Mouse (Mus musculus) G1E (cell line): ENCODE data around the gene Il17f. TPM values are rescaled to one million over a fixed set of nuclear protein-coding genes. Genes with fewer than 3 reads are reported as not detected.
"Not testable (repeated sequence)": the region's sequence is repeated elsewhere in the genome, so short reads cannot be mapped to it uniquely, and the experiment has no call there.

Source experiments
- ATAC-seq: 2 replicates; pipeline ENCODE4 v1.8.0; 2016; ENCODE audit warnings: mild to moderate bottlenecking; ENCODE audit not compliant: insufficient number of reproducible peaks, poor library complexity, low FRiP score, severe bottlenecking; ENCODE audit errors: extremely low read depth
- DNase-seq: peaks from one replicate; pipeline ENCODE4 v3.0.0; 2012; ENCODE audit warnings: low spot score
- H3K27me3 ChIP-seq: 2 replicates; pipeline ENCODE4 v1.6.1; 2012; ENCODE audit warnings: mild to moderate bottlenecking, low read length, inconsistent platforms; ENCODE audit not compliant: insufficient read depth
- H3K36me3 ChIP-seq: replicated peaks from 2 replicates; pipeline ENCODE3; 2012; ENCODE audit warnings: mild to moderate bottlenecking, inconsistent platforms
- H3K4me1 ChIP-seq: 2 replicates; pipeline ENCODE4 v1.6.1; 2012; ENCODE audit warnings: low read depth, low read length, inconsistent platforms, mixed read lengths; ENCODE audit not compliant: insufficient read depth
- H3K4me3 ChIP-seq: 2 replicates; pipeline ENCODE4 v1.5.1; 2012; ENCODE audit warnings: low read depth, mild to moderate bottlenecking, inconsistent platforms, low read length, moderate library complexity, mixed read lengths
- H3K9me3 ChIP-seq: replicated peaks from 2 replicates; pipeline ENCODE4 v1.6.1; 2012; ENCODE audit warnings: inconsistent platforms
- CTCF ChIP-seq: IDR thresholded peaks from 2 replicates; pipeline ENCODE4 v1.5.1; 2012; ENCODE audit warnings: low read depth, low read length, inconsistent platforms, mixed read lengths
- GATA1 ChIP-seq: IDR thresholded peaks from 2 replicates; pipeline ENCODE4 v1.6.1; 2012; ENCODE audit warnings: borderline replicate concordance, low read length, inconsistent platforms, mixed read lengths
- GATA2 ChIP-seq: IDR thresholded peaks from 2 replicates; pipeline ENCODE4 v1.6.1; 2012; ENCODE audit warnings: low read depth, low read length, inconsistent platforms, borderline replicate concordance
- POLR2AphosphoS5 ChIP-seq: IDR thresholded peaks from 2 replicates; pipeline ENCODE4 v1.6.1; 2012; ENCODE audit warnings: low read depth, low read length, inconsistent platforms; ENCODE audit not compliant: insufficient replicate concordance
- TAL1 ChIP-seq: conservative IDR thresholded peaks from 2 replicates; pipeline ENCODE4 v1.6.1; 2012; ENCODE audit warnings: low read depth, low read length, inconsistent platforms, mixed read lengths
- polyA plus RNA-seq: library from polyadenylated mRNA; stranded (reverse); fragments of >175 nt; gene quantifications from 2 replicates; pipeline ENCODE4 v1.2.3, GENCODE M21; 2012
- total RNA-seq, 2 experiments: library from RNA; stranded (forward) in 1 of 2; stranded (reverse) in 1 of 2; fragments of 200-1000 nt in 1 of 2; fragments of >200 nt in 1 of 2; fragmentation: Nextera tagmentation in 1 of 2; gene quantifications; 2 replicates each; pipeline ENCODE4 v1.2.3; 2014 to 2017

The Il17f gene
- total and polyA plus RNA-seq, 3 experiments, result 0.55 TPM; not detected in 2

DNA sequence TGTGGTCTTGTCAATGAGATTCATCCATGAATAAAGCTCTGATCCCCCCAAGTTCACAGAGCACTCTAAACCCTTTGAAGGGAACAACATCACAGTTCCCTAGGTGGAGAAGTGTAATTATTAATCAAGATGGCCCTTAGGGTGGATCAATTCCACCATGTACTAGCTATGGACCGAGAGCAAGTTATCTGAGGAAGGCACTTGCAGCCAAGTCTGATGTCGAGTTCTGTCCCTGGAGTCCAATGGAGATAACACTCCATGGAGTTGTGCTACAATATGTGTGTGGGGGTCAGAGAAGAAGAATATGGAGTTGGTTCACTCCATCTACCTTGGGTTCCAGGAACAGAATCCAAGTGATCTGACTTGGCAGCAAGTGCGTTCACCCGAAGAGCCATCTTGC, 4.3 kb upstream of the Il17f start:
- Histone ChIP-seq H3K27me3 (peaks cover 12% of the 10 kb centered on the region), H3K4me3 (no peak overlapping the region), H3K4me1 (no peaks in the 10 kb centered on the region), H3K9me3 (no peaks in the 10 kb centered on the region), H3K36me3 (peaks cover 25% of the 10 kb centered on the region)
- DNase-seq, result no peak
- TF ChIP-seq GATA1 (no peak), CTCF (no peak), GATA2 (no peak), POLR2AphosphoS5 (no peak), TAL1 (no peak)
- no peak for ATAC-seq

GRCm38 (mm10) chr1:20791414-20791813, 997 bp upstream of the Il17f start:
- ATAC-seq (no peak), DNase-seq (no peak)
- Histone ChIP-seq H3K4me1 (0 out of 2 replicates have a peak, but pooled peaks cover 3% of the 10 kb centered on the region), H3K27me3 (peaks cover 29% of the 10 kb centered on the region), H3K9me3 (no peaks in the 10 kb centered on the region), H3K4me3 (no peak overlapping the region), H3K36me3 (no peaks in the 10 kb centered on the region)
- TF ChIP-seq TAL1 (no peak), POLR2AphosphoS5 (no peak), CTCF (no peak), GATA2 (no peak), GATA1 (no peak)

GRCm38 (mm10) chr1:20788419-20788818, 2.0 kb downstream of the Il17f start:
- Histone ChIP-seq H3K36me3 (no peaks in the 10 kb centered on the region), H3K4me3 (no peak overlapping the region), H3K9me3 (no peaks in the 10 kb centered on the region), H3K4me1 (0 out of 2 replicates have a peak, but pooled peaks cover 3% of the 10 kb centered on the region), H3K27me3 (peaks cover 29% of the 10 kb centered on the region)
- ATAC-seq, result no peak
- TF ChIP-seq CTCF, result no peak
- no peak for TF ChIP-seq GATA2
- TF ChIP-seq GATA1, result no peak
- no peak for TF ChIP-seq POLR2AphosphoS5
- TF ChIP-seq TAL1, result no peak
- no peak for DNase-seq

- Histone ChIP-seq H3K27me3 (peaks cover 30% of the 10 kb centered on the region), H3K36me3 (no peaks in the 10 kb centered on the region), H3K9me3 (no peaks in the 10 kb centered on the region), H3K4me1 (0 out of 2 replicates have a peak, but pooled peaks cover 3% of the 10 kb centered on the region), H3K4me3 (no peak overlapping the region)
- no peak for ATAC-seq
- DNase-seq, result no peak
- no peak for TF ChIP-seq CTCF
- no peak for TF ChIP-seq POLR2AphosphoS5
- TF ChIP-seq TAL1, result no peak
- TF ChIP-seq GATA1, result no peak
- no peak for TF ChIP-seq GATA2
These were observed 3.4 kb downstream of the Il17f start for GRCm38 (mm10) chr1:20787046-20787445.

GRCm38 (mm10) chr1:20778366-20778765, 12.1 kb downstream of the Il17f start:
- Histone ChIP-seq H3K27me3 (peaks cover 16% of the 10 kb centered on the region), H3K4me1 (no peaks in the 10 kb centered on the region; the same call in 1 of the 2 replicates), H3K9me3 (no peaks in the 10 kb centered on the region), H3K4me3 (no peak overlapping the region), H3K36me3 (no peaks in the 10 kb centered on the region)
- DNase-seq, result no peak
- TF ChIP-seq CTCF (no peak), POLR2AphosphoS5 (no peak), GATA2 (no peak), GATA1 (no peak), TAL1 (no peak)
- ATAC-seq, result no peak; the same call in 1 of the 2 replicates

GRCm38 (mm10) chr1:20774026-20774730, 16.2 kb downstream of the Il17f start:
- not testable (repeated sequence) for DNase-seq, H3K4me3 ChIP-seq, H3K9me3 ChIP-seq, H3K36me3 ChIP-seq, ATAC-seq, H3K4me1 ChIP-seq
- H3K27me3 ChIP-seq, result peaks cover 11% of the 10 kb centered on the region

DNA sequence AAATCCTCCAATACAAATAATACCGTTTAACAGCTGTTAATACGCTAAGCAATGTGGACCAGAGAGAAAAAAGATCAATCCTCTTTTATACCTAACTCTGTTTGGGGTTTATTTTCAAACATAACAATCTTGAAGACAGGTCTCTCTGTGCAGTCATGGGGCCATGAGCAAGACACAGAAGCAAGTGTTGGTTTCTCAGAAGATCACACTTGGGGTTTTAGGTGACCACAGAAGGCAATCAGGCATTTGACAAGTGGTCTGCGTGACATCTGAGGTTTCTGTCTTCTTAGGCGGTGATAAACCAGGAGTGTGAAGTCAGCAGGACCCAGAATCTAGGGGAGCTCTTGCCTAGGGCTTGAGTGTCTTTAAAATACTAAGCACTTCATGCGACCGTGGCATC, 23.9 kb downstream of the Il17f start:
- DNase-seq, result no peak
- Histone ChIP-seq H3K27me3 (peaks cover 9% of the 10 kb centered on the region), H3K4me1 (no peaks in the 10 kb centered on the region), H3K9me3 (no peaks in the 10 kb centered on the region), H3K36me3 (no peaks in the 10 kb centered on the region), H3K4me3 (no peak overlapping the region)
- no peak for TF ChIP-seq CTCF
- TF ChIP-seq TAL1, result no peak
- no peak for TF ChIP-seq GATA1
- no peak for TF ChIP-seq POLR2AphosphoS5
- TF ChIP-seq GATA2, result no peak
- no peak for ATAC-seq
